Mouse (Mus musculus) midbrain, embryonic 15.5 days (tissue): ENCODE measurements at regions not wholly inside any gene's neighbourhood (a gene's known extent, or its start where the extent isn't known, plus 50 kb on each side); places are given as distances from the start of the nearest gene placed in this dataset.

Source experiments
- ATAC-seq: fragments of 200-750 bp; cut with Nextera tagmentation; replicated peaks from 2 replicates; pipeline ENCODE4 v1.8.0; 2017; ENCODE audit warnings: moderate TSS enrichment
- H3K27ac ChIP-seq: fragments of 300-500 bp; sonication (generic); 2 replicates; pipeline ENCODE4 v1.5.1; 2015; ENCODE audit warnings: mild to moderate bottlenecking, inconsistent platforms
- H3K27me3 ChIP-seq: fragments of 300-500 bp; sonication (generic); replicated peaks from 2 replicates; pipeline ENCODE4 v1.6.1; 2015; ENCODE audit warnings: inconsistent platforms
- H3K36me3 ChIP-seq: fragments of 300-500 bp; sonication (generic); replicated peaks from 2 replicates; pipeline ENCODE4 v1.6.1; 2015; ENCODE audit warnings: inconsistent platforms
- H3K4me1 ChIP-seq: fragments of 300-500 bp; sonication (generic); 2 replicates; pipeline ENCODE4 v1.6.1; 2015; ENCODE audit warnings: inconsistent platforms
- H3K4me2 ChIP-seq: fragments of 300-500 bp; sonication (generic); 2 replicates; pipeline ENCODE4 v1.6.1; 2015; ENCODE audit warnings: inconsistent platforms, mild to moderate bottlenecking, moderate library complexity
- H3K4me3 ChIP-seq: fragments of 300-500 bp; sonication (generic); 2 replicates; pipeline ENCODE4 v1.5.1; 2015; ENCODE audit warnings: mild to moderate bottlenecking, inconsistent platforms
- H3K9ac ChIP-seq: fragments of 300-500 bp; sonication (generic); 2 replicates; pipeline ENCODE4 v1.6.1; 2015; ENCODE audit warnings: mild to moderate bottlenecking, inconsistent platforms
- H3K9me3 ChIP-seq: fragments of 300-500 bp; sonication (generic); 2 replicates; pipeline ENCODE4 v1.6.1; 2016; ENCODE audit warnings: inconsistent platforms
- WGBS: fragments of 180-500 bp; shearing (Covaris S2); methylation state at CpG from one replicate; pipeline ENCODE4 v1.1.7; 2015; ENCODE audit warnings: mixed read lengths; 5-methylcytosine and 5-hydroxymethylcytosine counted together

DNA sequence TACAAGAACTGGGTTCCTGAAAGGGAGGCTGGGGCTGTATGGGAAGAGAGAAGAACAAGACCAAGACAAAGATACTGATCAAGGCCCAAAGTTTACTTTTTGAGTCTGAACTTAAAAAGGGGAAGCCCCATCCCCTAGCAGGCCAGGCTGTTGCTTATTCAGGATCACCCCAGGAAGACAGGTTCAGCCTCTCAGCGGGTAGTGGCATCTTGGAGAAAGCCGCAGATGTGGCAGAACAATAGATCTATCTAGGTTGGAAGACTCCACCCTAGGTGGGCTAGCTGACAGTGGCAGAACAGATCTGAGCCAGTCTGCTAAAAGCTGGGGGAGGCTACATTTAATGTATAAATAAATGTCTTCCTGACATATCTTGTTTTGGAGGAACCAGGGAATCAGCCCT, 450.8 kb downstream of the Bckdhb start:
- 54% methylated on average over 2 of the region's 2 CpGs for WGBS
- no peak for ATAC-seq

DNA sequence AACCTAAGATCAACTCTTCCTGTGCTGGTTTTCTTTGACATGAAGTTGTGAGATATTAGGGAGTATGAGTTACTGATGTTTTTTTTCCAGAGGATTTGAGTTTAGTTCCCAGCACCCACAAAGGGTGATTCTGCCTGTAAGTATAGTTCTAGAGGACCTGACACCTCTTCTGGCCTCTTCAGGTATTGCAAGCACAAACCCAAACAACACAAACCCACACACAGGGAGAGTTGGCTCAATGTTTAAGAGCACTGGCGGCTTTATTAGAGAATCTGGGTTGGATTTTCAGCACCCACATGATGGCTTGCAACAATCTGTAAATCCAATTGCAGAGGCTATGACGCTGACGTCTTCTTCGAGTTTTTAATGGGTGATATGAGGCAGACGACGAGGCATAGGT, 451.7 kb downstream of the Bckdhb start:
- H3K4me3 ChIP-seq, result no peak overlapping the region
- WGBS, result 95% methylated on average over 6 of the region's 6 CpGs

More for the DNA sequence above, 450.8 kb downstream of the Bckdhb start:
- Histone ChIP-seq H3K4me3 (no peak overlapping the region), H3K4me2 (no peak overlapping the region), H3K4me1 (no peaks in the 10 kb centered on the region), H3K9me3 (no peaks in the 10 kb centered on the region; the same call in 1 of the 2 replicates), H3K27ac (no peak overlapping the region), H3K9ac (no peak overlapping the region), H3K36me3 (no peaks in the 10 kb centered on the region), H3K27me3 (no peaks in the 10 kb centered on the region)

GRCm38 (mm10) chr9:84381942-84382341, 457.0 kb downstream of the Bckdhb start:
- H3K27ac ChIP-seq, result no peak overlapping the region
- H3K9me3 ChIP-seq, result no peaks in the 10 kb centered on the region
- ATAC-seq, result no peak
- H3K4me3 ChIP-seq, result no peak overlapping the region
- no peaks in the 10 kb centered on the region for H3K27me3 ChIP-seq
- no peaks in the 10 kb centered on the region for H3K4me1 ChIP-seq
- H3K9ac ChIP-seq, result no peak overlapping the region
- no peak overlapping the region for H3K4me2 ChIP-seq
- no peaks in the 10 kb centered on the region for H3K36me3 ChIP-seq

More for the DNA sequence above, 451.7 kb downstream of the Bckdhb start:
- no peaks in the 10 kb centered on the region; the same call in 1 of the 2 replicates for H3K9me3 ChIP-seq
- no peak for ATAC-seq
- no peak overlapping the region for H3K9ac ChIP-seq
- no peak overlapping the region for H3K27ac ChIP-seq
- H3K4me1 ChIP-seq, result no peaks in the 10 kb centered on the region
- no peak overlapping the region for H3K4me2 ChIP-seq
- no peaks in the 10 kb centered on the region for H3K27me3 ChIP-seq
- no peaks in the 10 kb centered on the region for H3K36me3 ChIP-seq

DNA sequence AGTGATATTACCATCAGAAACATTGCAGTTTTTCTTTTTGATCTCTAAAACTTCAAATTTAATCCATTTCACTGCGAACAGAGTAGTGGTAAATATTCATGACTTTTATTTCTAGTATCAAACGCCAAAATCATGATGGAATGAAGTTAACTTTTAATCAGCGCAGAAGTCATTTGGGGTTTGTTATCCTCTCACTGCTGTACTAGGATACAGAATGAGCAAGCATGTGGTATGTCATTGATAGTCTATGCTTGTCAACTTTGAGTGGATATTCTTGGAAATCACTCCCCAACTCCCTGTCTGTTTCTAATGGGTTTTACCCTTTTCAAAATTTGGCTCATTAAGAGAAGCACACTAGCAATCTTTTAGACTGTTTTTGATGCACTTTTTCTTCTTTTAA, 464.9 kb downstream of the Bckdhb start:
- H3K9ac ChIP-seq, result no peak overlapping the region
- 0 out of 2 replicates have a peak, but pooled peaks have one; percentile 11 for ATAC-seq
- WGBS, result 84% methylated on average over 3 of the region's 3 CpGs

DNA sequence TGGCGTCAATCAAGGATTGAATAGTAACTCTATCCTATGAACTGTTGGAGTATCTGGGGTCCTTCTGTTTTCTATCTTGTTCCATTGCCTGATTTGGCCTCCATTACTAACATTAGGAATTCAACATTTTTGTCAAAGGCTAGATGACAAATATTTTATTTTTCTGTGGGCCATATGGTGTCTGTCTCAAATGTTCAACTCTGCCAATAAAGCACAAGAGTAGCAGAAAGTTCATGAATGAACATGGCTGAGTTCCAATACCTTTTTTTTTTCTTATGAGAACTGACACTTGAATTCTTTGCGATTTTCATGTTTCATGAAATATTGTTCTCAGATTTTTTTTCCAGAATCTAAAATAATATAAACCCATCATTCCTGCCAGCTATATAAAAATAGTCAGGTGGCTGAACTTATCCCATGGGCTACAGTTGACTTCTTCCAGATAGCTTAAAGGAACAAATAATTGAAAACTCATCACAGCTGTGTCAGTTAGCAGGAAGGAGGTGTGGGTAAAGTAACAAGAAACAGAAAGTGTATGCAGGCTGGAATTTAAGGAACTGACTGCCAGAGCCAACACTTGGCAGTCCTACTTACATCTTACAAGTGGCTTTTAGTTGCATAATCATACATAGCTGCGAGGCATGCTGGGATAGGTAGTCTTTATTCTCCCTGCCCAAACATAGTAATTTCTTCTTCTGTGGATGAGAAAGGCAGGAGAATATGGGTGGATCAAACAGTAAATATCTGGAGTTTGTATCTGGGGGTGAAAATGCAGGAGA, 469.8 kb downstream of the Bckdhb start:
- Histone ChIP-seq H3K36me3 (no peaks in the 10 kb centered on the region), H3K27ac (no peak overlapping the region), H3K4me2 (no peak overlapping the region), H3K27me3 (no peaks in the 10 kb centered on the region), H3K9ac (no peak overlapping the region), H3K4me1 (no peaks in the 10 kb centered on the region), H3K9me3 (no peaks in the 10 kb centered on the region), H3K4me3 (no peak overlapping the region)
- WGBS, result 94% methylated on average over 3 of the region's 3 CpGs
- no peak for ATAC-seq

More for the DNA sequence above, 464.9 kb downstream of the Bckdhb start:
- Histone ChIP-seq H3K36me3 (no peaks in the 10 kb centered on the region), H3K4me2 (no peak overlapping the region), H3K4me1 (no peaks in the 10 kb centered on the region), H3K9me3 (no peaks in the 10 kb centered on the region), H3K4me3 (no peak overlapping the region), H3K27me3 (no peaks in the 10 kb centered on the region), H3K27ac (no peak overlapping the region)

- H3K27ac ChIP-seq, result no peak overlapping the region
These were observed 474.5 kb downstream of the Bckdhb start for GRCm38 (mm10) chr9:84399481-84399880.

DNA sequence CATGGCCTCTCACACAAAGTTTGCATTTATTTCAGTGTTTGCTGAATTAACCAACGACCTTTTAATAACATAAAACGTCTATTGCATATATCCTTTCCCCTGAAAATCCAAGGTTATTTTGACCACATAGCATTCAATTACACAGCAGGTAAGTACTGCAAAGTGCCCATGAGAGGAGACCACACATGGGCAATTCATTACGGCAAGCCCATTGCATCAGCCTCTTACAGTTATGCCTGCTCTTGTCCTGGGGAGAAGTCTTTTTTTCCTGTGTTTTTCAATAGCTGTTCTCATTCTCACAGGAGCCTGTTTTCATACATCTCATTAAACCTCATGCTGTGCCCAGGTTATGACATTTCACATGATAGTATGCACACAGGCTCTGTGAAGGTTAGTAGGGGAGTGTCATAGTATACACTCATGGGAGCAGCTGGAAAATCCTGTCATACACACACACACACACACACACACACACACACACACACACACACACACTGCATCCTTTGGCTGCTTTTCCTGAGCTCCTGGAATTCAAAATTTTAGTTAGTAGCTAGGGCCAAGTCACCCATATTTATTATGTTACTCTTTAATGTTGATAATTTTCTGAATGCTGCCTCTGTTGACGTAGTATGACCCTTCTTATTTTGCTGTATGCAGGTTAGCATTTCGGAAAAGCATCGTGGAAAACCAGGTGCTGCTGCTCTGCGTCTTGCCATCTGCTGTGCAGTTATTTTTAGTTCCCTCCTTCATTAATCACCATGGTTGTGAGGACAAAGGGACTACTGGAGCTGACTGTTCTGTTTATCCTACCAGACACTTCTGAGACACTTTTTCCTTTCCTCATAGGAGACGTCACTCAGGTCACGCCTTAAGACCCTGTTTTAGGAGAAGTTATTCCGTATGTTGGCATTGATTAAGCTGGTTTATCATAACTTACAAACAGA, 483.6 kb downstream of the Bckdhb start:
- no peak overlapping the region for H3K4me3 ChIP-seq
- no peaks in the 10 kb centered on the region for H3K4me1 ChIP-seq
- no peak overlapping the region for H3K4me2 ChIP-seq
- no peak overlapping the region for H3K9ac ChIP-seq
- ATAC-seq, result peak; percentile 71
- no peaks in the 10 kb centered on the region for H3K9me3 ChIP-seq
- no peak overlapping the region for H3K27ac ChIP-seq
- no peaks in the 10 kb centered on the region for H3K36me3 ChIP-seq
- WGBS, result 62% methylated on average over 10 of the region's 10 CpGs
- no peaks in the 10 kb centered on the region for H3K27me3 ChIP-seq

More at GRCm38 (mm10) chr9:84399481-84399880, 474.5 kb downstream of the Bckdhb start:
- Histone ChIP-seq H3K9ac (no peak overlapping the region), H3K9me3 (no peaks in the 10 kb centered on the region), H3K27me3 (no peaks in the 10 kb centered on the region), H3K4me2 (no peak overlapping the region), H3K36me3 (no peaks in the 10 kb centered on the region), H3K4me3 (no peak overlapping the region), H3K4me1 (no peaks in the 10 kb centered on the region)
- no peak for ATAC-seq
- 64% methylated on average over 3 of the region's 3 CpGs for WGBS
